Mouse (Mus musculus) testis, adult 2 months (tissue): ENCODE measurements around the gene Duoxa1.

ENCODE experiments used
- CTCF ChIP-seq: fragments of 200-500 bp; IDR thresholded peaks from 2 replicates; pipeline ENCODE4 v1.5.1; 2012; ENCODE audit warnings: low read depth, mild to moderate bottlenecking, inconsistent platforms, low read length, moderate library complexity; ENCODE audit not compliant: control insufficient read depth, insufficient read depth, insufficient replicate concordance
- POLR2A ChIP-seq: fragments of 200-500 bp; IDR thresholded peaks from 2 replicates; pipeline ENCODE4 v1.6.1; 2012; ENCODE audit warnings: low read depth, mild to moderate bottlenecking, inconsistent platforms, low read length, moderate library complexity; ENCODE audit not compliant: control insufficient read depth

DNA sequence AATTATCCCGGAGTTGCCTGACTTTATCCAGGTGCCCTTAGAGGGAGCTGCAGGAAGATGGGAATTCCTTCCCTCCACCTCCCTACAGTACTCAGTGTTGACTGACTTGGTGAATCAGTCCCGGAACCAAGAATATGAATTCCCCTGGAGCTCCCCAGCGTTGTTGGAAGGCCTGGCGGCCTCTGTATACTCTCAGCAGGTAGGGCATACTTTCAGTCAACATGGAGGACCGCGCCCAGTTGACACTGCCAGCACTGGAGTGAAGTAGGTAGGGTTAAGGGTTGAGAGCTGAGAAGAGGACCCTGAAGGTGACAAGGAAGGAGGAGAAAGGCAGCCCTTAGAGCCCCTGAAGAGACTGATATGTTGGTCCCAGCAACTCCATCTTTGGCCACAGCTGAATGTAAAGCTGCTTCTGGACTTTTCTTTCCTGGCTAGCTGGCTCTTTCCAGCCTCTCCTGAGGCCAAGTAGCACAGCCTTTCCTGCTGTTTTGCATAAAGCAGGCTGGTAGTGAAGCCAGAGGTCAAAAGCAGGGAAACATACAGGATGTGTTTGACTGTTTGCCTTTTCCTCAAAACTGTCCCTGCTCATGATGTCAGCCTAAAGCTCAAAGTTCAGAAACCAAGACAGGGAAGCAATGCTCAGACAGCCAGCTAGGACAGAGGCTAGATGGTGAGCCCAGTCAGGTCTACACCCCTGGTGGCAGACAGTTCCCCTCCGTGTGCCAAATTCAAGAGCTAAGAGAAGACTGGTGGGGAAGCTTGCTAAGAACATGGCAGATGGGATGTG lies 46.9 kb downstream of the Duoxa1 start:
- TF ChIP-seq CTCF (no peak), POLR2A (no peak)
